Comparison of ENCODE assay signal across 8 mouse cellular contexts in genomic region chr16:5881820-5882219, GRCm38 (mm10). TPM values are rescaled to one million over a fixed set of nuclear protein-coding genes. Genes with fewer than 3 reads are reported as not detected.
DNase-seq lines count a peak whose midpoint lies in the region; ATAC-seq and TF ChIP-seq lines count a peak whose summit lies in the region.

No protein-coding gene starts in this region.

- no peak for ATAC-seq in intestine, postnatal 0 days
- ATAC-seq in intestine, embryonic 15.5 days: no peak
- peak; percentile 96 for ATAC-seq in megakaryocyte progenitor cell, adult 5-6 weeks (replicated peaks; ENCODE audit: poor library complexity)

- H3K27ac ChIP-seq in intestine, postnatal 0 days (ENCODE audit: low read depth, low read length): no peak overlapping the region
- H3K27ac ChIP-seq in intestine, embryonic 15.5 days: no peak overlapping the region

- no peak overlapping the region for H3K4me3 ChIP-seq in intestine, postnatal 0 days (ENCODE audit: low read depth, low read length)
- H3K4me3 ChIP-seq in intestine, embryonic 15.5 days (replicated peaks): no peak overlapping the region

- WGBS in intestine, postnatal 0 days: 0% methylated on average over 4 of the region's 4 CpGs
- WGBS in intestine, embryonic 15.5 days: under 1% methylated on average over 4 of the region's 4 CpGs

- peak; percentile 84 for TF ChIP-seq CTCF in intestine, postnatal 0 days (IDR thresholded peaks at IDR 0.05; ENCODE audit: low read depth)

- H3K9ac ChIP-seq in intestine, postnatal 0 days (ENCODE audit: low read depth, low read length): no peak overlapping the region
- no peak overlapping the region for H3K9ac ChIP-seq in intestine, embryonic 15.5 days

- DNase-seq in R1 (ENCODE audit: low read depth, low spot score): peak; percentile 83
- peak; percentile 83 to 87 for DNase-seq in cerebellum, postnatal 10 days
- DNase-seq in heart, postnatal 10 days: peak; percentile 83 to 87
- peak; percentile 40 to 65 for DNase-seq in left cerebral cortex, adult 18-20 months (ENCODE audit: low spot score in 2 of 2)
- peak; percentile 31 for DNase-seq in yolk sac, embryonic 10.5 days (ENCODE audit: low spot score)

- H3K9me3 ChIP-seq in intestine, postnatal 0 days (ENCODE audit: control insufficient read depth): no peaks in the 10 kb centered on the region
- no peaks in the 10 kb centered on the region for H3K9me3 ChIP-seq in intestine, embryonic 15.5 days

- peaks cover 13% of the 10 kb centered on the region for H3K27me3 ChIP-seq in intestine, postnatal 0 days (replicated peaks; ENCODE audit: control insufficient read depth, insufficient read depth, low read length)
- peaks cover 25% of the 10 kb centered on the region for H3K27me3 ChIP-seq in intestine, embryonic 15.5 days (replicated peaks)

- no peak overlapping the region for H3K4me2 ChIP-seq in intestine, postnatal 0 days (replicated peaks; ENCODE audit: low read depth)
- no peak overlapping the region for H3K4me2 ChIP-seq in intestine, embryonic 15.5 days (replicated peaks)

- H3K4me1 ChIP-seq in intestine, postnatal 0 days (replicated peaks; ENCODE audit: control insufficient read depth, insufficient read depth, low read length): no peaks in the 10 kb centered on the region
- no peaks in the 10 kb centered on the region for H3K4me1 ChIP-seq in intestine, embryonic 15.5 days (replicated peaks)

- H3K36me3 ChIP-seq in intestine, postnatal 0 days (ENCODE audit: control insufficient read depth, insufficient read depth): no peaks in the 10 kb centered on the region
- H3K36me3 ChIP-seq in intestine, embryonic 15.5 days: no peaks in the 10 kb centered on the region

- intact Hi-C loops in heart, postnatal 10 days (cut with DNase I): loop anchor here (2.0 to 5.0 kb wide), 4 partner anchors 50 to 599 kb away; no protein-coding TSS in a partner anchor

RNA-seq across cellular contexts. Expression of gene Rbfox1, which starts 3.3 kb away (rescaled TPM):
- polyA plus RNA-seq in intestine, postnatal 0 days (2015; fragmentation: Nextera tagmentation; extraction: Ambion mirVana): 1.9 and 2.3 TPM in 2 replicates
- polyA plus RNA-seq in intestine, embryonic 15.5 days (2015; fragmentation: Nextera tagmentation; extraction: Ambion mirVana): 3.3 and 4.5 TPM in 2 replicates
- total RNA-seq in heart, postnatal 10 days (2021): 10 to 100 TPM; 35.7 to 36.6 TPM
- total RNA-seq in left cerebral cortex, adult 18-20 months (2021): 100 to 1,000 TPM; 309 to 311 TPM
- 0.15 and 0.29 TPM in 2 replicates for total RNA-seq in megakaryocyte progenitor cell, adult 5-6 weeks (2015)
- 0.84 TPM in 1 of 2 replicates, not detected in the other for total RNA-seq in megakaryocyte progenitor cell, adult 5-6 weeks (2017)

Comparison
In these comparisons a context has a peak if more than half of its experiments do, and no peak if none do; other contexts are left out.
1. DNase-seq: peak in every context shown above with its lines; median percentile 85 in cerebellum, postnatal 10 days; 85 in heart, postnatal 10 days; 83 in R1; 52 in left cerebral cortex, adult 18-20 months; 31 in yolk sac, embryonic 10.5 days.
2. RNA of gene Rbfox1, which starts 3.3 kb away (total RNA-seq): 309 to 311 TPM in left cerebral cortex, adult 18-20 months and 35.7 to 36.6 TPM in heart, postnatal 10 days; 0.15 to 0.84 TPM in megakaryocyte progenitor cell, adult 5-6 weeks; every median in the first group is over 10 times any median in the second.